Mouse (Mus musculus): Measurements from ENCODE around the gene Ror1. TPM values are rescaled to one million over a fixed set of nuclear protein-coding genes. Genes with fewer than 3 reads are reported as not detected.

Gene Ror1
- total RNA-seq, 2 experiments from 2014 or later, result 6.1 to 7.0 TPM

DNA sequence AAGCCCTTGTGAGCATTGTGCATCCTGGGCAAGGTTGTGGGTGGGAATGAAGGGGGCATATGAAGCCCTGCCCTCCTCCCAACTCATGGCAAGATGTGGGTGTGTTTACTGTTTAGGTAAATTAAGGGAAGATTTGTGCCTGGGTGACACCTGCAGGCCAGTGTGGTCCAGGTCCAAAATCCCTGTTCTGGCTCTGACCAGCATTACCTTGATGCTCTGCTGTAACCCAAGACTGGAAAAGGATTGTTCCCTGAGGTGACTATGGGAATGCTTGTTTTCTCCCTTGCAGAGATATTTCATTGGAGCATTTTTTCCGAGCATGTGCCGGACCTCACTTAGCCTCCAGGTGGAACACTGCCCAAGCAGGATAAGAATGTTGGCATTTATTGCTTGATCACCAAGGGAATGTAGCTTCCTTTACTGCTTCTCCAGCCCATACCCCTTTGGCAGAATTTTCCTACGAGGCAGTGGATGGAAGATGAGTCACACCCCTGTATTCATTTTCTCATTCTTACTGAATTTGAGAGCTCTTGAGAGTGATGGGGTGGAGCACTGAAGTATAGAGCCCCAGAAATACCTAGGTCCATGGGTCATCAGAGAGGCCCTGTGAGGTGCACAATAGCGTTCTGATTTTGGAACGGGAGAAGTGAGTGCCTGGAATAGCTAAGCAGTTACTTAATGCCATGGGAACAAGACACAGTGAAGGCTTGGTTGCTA is 290.8 kb downstream of the Ror1 start:
- Histone ChIP-seq H3K4me3 (no peak overlapping the region), H3K27ac (no peak overlapping the region)
- peak; percentile 32 for TF ChIP-seq CTCF (conservative IDR thresholded peaks at IDR 0.05)
- DNase-seq (ENCODE audit: low spot score in 2 of 2), result no peak

DNA sequence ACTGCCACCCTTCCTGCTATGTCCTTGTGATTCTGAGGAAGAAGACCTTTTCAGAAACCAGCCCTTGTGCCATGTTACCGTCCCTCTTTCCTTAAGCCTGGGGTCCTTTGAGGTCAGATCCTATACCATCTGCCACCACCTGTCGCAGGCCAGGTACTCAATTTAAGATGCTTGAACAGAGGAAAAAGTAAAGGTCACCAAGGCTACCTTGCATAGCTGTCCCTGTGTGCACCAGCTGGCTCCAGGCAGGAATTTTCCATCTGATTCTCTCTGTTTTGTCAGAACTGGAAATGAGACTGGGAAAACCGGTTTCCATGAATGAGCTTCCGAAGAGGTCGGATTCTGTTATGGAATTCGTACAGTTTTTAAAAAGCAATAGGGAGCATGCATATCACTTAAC is 294.8 kb downstream of the Ror1 start:
- Histone ChIP-seq H3K27ac (no peak overlapping the region), H3K4me3 (no peak overlapping the region)
- TF ChIP-seq CTCF (conservative IDR thresholded peaks at IDR 0.05), result no peak
- DNase-seq (ENCODE audit: low spot score in 2 of 2), result no peak

DNA sequence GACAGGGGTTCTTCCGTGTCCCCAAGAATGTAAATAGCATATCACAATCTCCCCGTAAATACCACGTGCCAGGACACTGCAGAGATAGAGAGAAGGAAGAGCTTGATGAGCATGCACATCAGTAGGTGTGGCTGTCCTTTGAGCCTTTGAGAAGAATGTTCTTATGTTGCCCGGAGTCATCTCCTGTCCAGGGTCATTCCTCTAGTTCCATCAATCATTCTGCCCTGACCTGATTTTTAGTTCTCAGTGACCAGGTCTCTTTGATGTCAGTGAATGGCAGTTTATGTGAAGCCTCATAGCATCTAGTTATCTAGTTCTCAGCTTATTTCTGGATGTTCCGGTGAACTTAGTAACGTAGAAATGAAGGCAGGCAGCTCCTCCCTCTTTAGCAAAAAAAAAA is 295.4 kb downstream of the Ror1 start:
- Histone ChIP-seq H3K4me3 (no peak overlapping the region), H3K27ac (no peak overlapping the region)
- no peak for TF ChIP-seq CTCF (conservative IDR thresholded peaks at IDR 0.05)
- DNase-seq (ENCODE audit: low spot score in 2 of 2), result no peak

DNA sequence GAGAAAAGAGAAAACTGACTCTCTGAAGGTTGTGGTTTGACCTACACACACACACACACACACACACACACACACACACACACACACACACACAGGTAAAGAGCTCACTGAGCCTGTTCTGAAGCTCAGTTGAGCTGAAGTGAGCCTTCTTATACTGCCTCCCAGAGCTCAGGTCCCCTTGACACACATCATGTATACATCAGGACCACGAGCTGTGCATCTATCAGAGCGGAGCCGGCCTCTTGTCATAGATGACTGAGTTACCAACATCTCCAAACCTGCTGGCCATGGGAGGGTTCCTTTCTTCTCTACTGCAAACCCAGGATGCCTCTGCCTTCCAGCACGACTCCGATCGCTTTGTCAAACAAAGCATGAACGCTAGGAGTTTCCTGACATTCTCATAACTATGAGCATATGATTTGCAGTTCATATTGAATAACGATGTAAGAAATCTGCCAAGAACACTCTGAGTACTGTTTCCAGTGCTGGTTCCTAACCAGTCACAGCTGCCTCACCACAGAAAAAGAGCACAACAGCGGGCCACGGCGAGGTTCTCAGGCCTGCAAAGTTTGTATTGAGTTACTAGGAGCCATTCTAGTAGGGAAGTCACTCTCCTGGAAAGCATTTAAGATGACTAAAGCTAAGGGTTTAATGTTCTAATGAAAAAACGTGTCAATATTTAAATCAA is 297.9 kb downstream of the Ror1 start:
- no peak for TF ChIP-seq CTCF (conservative IDR thresholded peaks at IDR 0.05)
- H3K4me3 ChIP-seq, result no peak overlapping the region
- DNase-seq (ENCODE audit: low spot score in 2 of 2), result no peak
- H3K27ac ChIP-seq, result 0 out of 2 replicates have a peak overlapping the region, but pooled peaks have one; percentile 7

DNA sequence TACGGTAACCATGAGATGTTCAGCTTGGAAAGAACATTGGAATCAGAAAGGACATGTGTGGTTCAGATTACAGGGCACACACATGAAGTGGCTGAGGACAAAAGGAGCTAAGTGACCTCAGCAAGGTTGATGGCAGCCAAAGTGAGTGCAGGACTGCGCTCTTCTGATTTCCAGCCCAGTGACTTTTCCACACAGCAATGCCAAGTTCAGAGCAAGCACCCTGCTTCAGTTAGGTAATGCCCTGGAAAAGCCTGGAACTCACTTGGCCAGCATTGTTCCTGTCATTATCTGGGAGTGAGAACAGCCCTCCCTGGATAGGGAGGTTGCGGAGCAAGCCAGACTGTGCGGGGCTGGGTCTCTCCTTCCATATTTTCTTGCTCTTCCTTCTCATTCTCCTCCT is 299.8 kb downstream of the Ror1 start:
- no peak for DNase-seq (ENCODE audit: low spot score in 2 of 2)
- TF ChIP-seq CTCF (conservative IDR thresholded peaks at IDR 0.05), result no peak
- H3K4me3 ChIP-seq, result no peak overlapping the region
- no peak overlapping the region for H3K27ac ChIP-seq

DNA sequence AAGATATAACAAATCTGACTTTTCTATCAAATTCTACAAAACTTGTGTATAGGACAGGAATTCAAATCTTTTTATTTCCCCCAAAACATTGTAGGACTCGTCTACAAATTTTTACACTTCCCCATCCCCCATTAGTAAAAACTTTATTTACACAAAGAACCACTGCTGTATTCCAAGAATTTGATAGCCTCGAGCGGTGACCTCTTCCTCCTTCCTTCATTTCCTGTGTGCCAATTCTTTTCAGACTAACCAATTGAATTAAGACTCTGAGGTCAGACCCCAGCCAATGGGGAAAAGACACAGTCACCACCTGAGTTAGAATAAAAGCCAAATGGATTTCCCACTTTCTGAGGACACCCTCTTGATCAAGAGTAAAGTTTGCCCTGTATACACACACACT is 302.5 kb downstream of the Ror1 start:
- Histone ChIP-seq H3K4me3 (no peak overlapping the region), H3K27ac (no peak overlapping the region)
- no peak for TF ChIP-seq CTCF (conservative IDR thresholded peaks at IDR 0.05)
- no peak for DNase-seq (ENCODE audit: low spot score in 2 of 2)

DNA sequence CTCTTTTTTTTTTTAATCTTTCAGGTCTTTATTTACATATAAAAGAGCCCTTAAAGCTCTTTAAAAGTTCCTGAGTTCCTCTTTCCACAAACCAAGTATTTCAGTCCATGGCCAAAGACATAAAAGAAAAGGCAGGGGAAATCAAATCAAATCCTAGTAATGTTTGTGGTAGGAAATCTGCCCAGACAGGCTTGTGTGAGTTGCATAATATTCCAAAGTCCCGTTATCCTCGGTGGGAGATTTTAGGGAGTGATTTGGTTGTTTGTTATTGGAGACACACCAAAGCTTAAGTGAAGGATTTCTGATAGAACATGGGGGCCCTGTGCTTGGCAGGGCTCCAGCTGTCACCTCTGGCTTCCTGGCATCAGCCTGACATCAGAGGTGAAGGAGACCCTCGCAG is 305.5 kb downstream of the Ror1 start:
- no peak overlapping the region for H3K4me3 ChIP-seq
- no peak for DNase-seq (ENCODE audit: low spot score in 2 of 2)
- H3K27ac ChIP-seq, result no peak overlapping the region
- no peak for TF ChIP-seq CTCF (conservative IDR thresholded peaks at IDR 0.05)

DNA sequence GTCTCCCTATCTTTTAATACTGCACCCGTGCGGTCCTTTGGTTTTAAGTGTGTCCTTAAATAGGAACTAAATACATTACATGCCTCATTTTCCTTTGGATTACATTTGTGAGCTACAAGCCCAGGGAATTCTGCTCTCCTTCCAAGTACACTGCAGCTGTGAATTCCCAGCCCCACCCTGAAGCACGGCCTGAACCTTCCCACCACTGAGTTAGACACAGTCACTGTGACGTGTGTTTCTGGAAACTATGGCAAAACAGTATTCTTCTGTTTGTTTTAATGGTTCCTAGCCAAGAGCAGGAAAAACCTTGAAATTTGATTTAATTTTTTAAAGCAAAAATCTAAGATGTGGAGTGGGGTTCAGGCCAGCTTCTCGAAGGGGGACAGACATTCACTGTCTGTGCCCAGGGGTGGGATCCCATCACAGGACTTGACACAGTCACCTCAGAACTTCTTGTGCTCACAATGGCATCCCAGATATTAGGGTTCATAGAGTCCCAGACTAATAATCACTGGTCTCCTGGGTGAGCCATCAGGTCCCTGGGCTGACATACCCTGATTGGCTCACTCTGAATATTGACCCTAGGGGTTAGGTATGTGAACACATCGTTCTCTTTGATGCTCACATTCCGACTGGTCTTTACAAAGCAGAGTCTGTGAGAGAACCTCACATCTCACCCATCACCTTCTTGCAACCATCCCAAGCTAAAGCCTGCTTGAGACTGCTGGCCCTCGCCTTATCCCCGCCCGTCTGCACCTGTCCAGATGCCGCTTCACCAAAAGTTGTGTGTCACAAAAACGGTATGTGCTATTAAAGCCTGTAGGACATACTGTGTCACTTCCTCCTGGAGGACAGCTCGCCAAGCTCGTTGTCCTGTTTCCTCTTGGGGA is 306.2 kb downstream of the Ror1 start:
- TF ChIP-seq CTCF (conservative IDR thresholded peaks at IDR 0.05), result no peak
- DNase-seq (ENCODE audit: low spot score in 2 of 2), result no peak
- no peak overlapping the region for H3K27ac ChIP-seq
- no peak overlapping the region for H3K4me3 ChIP-seq

DNA sequence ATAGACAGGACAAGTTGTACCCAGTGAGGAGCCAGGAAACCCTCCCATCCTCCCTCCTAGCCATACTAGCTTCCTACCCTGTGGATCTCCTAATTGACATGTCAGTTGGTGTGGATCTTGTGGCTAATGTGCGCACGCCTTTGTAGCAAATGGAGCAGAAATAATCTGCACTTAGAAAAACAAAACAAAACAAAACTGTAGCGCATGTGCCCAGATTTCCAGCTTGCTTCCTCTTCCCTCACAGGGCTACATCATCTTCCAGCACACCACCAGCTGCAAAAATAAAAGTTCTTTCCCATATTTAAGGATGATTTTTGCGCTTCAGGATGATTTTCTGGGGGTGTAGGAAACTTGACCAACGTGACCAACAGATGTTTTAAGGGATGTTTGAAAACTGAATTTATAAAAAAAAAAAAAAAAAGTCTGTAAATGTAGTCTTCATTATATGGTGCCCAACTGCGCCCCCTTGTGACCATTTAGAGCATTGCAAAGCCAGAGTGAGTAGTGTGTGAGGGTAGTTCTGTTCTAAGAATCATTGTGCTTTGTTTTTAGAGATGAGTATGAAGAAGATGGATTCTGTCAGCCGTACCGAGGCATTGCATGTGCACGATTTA is 311.8 kb downstream of the Ror1 start:
- Histone ChIP-seq H3K4me3 (peak overlapping the region; percentile 2; the same call in 1 of the 2 replicates), H3K27ac (peak overlapping the region; percentile 0; the same call in 1 of the 2 replicates)
- DNase-seq (ENCODE audit: low spot score in 2 of 2), result peak; percentile 61 to 82
- TF ChIP-seq CTCF (conservative IDR thresholded peaks at IDR 0.05), result peak; percentile 98

DNA sequence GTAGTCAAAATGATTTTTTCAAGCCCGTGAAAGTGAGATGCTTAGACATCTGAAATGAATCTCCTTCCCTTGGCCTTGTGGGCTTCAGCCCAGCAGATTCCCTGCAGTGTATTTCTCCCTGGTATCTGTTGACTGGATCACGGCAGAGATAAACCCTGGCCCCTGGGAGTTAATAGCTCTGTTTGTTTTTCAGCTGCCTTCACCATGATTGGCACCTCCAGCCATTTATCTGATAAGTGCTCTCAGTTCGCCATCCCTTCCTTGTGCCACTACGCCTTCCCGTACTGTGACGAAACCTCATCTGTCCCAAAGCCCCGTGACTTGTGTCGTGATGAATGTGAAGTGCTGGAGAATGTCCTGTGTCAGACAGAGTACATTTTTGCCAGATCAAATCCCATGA is 313.9 kb downstream of the Ror1 start:
- DNase-seq (ENCODE audit: low spot score in 2 of 2), result no peak
- Histone ChIP-seq H3K4me3 (no peak overlapping the region), H3K27ac (no peak overlapping the region)
- no peak for TF ChIP-seq CTCF (conservative IDR thresholded peaks at IDR 0.05)

DNA sequence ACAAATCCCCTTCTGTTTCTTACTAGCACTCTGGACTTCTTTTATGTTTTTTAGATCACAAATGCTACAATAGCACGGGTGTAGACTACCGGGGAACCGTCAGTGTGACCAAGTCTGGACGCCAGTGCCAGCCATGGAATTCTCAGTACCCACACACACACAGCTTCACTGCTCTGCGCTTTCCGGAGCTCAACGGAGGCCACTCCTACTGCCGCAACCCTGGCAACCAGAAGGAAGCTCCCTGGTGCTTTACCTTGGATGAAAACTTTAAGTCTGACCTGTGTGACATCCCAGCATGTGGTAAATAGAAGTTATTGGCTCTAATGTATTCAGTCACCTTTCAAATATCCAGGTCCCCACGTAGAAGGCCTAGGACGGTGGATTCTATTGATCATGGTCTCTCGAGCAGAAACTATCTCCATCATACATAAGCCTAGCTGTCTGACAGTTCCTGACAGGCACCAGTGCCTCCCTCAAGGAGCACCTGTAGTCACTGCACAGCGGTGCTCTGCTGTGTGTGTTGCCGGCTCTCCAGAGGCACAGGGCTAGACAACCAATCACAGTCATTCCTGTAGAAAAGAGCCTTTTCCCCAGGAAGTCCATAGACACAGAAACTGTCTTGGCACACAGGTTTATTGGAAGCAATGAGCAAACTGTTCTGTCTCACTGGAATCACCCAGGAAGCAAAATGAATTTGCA is 316.4 kb downstream of the Ror1 start:
- Histone ChIP-seq H3K27ac (no peak overlapping the region), H3K4me3 (no peak overlapping the region)
- TF ChIP-seq CTCF (conservative IDR thresholded peaks at IDR 0.05), result no peak
- DNase-seq (ENCODE audit: low spot score in 2 of 2), result no peak

DNA sequence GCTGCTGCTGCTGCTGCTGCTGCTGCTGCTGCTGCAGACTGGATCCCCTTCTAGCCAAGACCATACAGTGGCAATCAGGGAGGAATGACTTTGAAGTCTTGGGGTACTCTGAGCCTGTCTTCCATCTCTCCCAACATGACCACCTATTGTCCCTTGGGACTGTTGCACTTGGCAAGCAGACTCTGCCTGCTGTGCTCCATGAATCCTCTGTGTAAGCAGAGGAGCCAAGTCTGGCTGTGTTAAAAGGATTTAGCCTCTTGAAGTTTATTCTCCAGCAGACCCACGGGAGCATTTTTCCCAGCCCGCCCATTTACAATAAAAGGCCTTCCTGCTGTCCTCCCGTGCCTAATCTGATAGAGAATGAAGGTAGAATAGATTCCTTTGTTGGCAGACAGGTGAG is 327.2 kb downstream of the Ror1 start:
- TF ChIP-seq CTCF (conservative IDR thresholded peaks at IDR 0.05), result no peak
- no peak overlapping the region for H3K4me3 ChIP-seq
- H3K27ac ChIP-seq, result no peak overlapping the region
- DNase-seq (ENCODE audit: low spot score in 2 of 2), result no peak

All from layer of hippocampus, adult 2 months (tissue).